Mouse (Mus musculus): Measurements from ENCODE around the gene Larp6. TPM values are rescaled to one million over a fixed set of nuclear protein-coding genes. Genes with fewer than 3 reads are reported as not detected.

Gene Larp6
- not detected for polyA plus RNA-seq (2014; fragmentation: Illumina TruSeq; extraction: RNeasy Lipid Tissue Mini Kit (QIAGEN cat#74804); ENCODE audit: low replicate concordance)

DNA sequence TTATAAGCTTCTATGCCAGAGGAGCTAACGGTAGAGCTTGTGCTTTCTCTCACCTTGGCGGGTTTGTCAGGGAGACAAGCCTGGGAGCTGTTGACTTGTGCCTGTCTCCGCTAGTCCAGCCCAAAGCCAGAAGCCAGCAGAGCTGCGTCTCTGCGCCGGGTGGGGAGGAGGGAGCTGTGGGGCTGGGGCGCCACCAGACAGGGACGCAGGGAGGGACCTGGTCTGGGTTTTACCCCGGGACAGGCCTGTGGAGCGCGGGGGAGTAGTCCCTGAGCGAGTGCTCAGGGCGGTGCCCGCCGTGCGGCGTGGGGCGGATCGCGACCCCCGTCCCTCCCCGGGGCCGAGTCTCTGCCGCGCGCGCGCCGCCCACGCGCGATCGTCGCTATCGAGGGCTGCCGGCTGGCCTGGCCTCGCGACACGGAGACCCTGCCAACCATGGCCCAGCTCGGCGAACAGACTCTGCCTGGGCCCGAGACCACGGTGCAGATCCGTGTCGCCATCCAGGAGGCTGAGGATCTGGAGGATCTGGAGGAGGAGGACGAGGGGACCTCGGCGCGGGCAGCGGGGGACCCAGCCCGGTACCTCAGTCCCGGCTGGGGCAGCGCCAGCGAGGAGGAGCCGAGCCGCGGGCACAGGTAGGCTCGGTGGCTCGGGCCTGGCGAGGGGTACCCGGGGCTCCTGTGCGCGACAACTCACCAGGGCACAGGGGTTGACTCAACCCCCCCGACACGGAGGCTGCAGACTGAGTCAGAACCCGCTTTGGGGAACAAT, at the start of gene Larp6:
TSS of gene Larp6 (plus strand) at position 219 of the 771 bp plus-strand sequence.

DNA sequence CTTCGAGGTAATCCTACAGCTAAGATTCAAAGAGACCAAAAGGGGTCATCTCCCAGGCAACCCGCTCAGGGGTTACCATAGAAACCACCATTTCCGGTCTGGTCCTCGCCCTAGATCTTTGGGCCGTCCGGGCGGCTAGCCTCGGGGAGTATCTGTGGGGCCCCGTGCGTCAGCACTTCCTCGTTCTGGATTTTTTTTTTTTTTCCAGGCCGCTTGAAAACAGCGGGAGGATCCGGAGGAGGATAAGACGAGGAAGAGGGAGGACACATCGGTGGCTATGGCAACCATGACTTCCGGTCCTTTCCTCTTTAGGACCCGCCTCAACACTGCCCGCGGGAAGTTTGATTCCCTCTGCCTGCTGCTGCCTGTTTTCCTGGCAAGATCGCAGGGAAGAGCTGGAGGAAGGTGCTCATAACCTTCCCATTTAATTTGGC, 24.9 kb upstream of the Larp6 start, which contains the start of gene Lrrc49:
TSS of gene Lrrc49 (minus strand) at position 268 of the 434 bp plus-strand sequence.

Other genes starting within 250 kb of the Larp6 start
- 1.7 TPM for gene Thsd4, start 190.9 kb upstream of the Larp6 start, polyA plus RNA-seq (2014; fragmentation: Illumina TruSeq; extraction: RNeasy Lipid Tissue Mini Kit (QIAGEN cat#74804); ENCODE audit: low replicate concordance)
- 6.1 TPM for gene Lrrc49, start 24.8 kb upstream of the Larp6 start, polyA plus RNA-seq (2014; fragmentation: Illumina TruSeq; extraction: RNeasy Lipid Tissue Mini Kit (QIAGEN cat#74804); ENCODE audit: low replicate concordance)
- gene Uaca, start 81.6 kb downstream of the Larp6 start, polyA plus RNA-seq (2014; fragmentation: Illumina TruSeq; extraction: RNeasy Lipid Tissue Mini Kit (QIAGEN cat#74804); ENCODE audit: low replicate concordance), result 20.8 TPM